Mouse (Mus musculus) lung, postnatal 0 days (tissue): ENCODE results near the gene Asap3.

Source experiments
- CTCF ChIP-seq: IDR thresholded peaks from 2 replicates; pipeline ENCODE4 v1.5.1; 2016; ENCODE audit warnings: antibody characterized with exemption, mild to moderate bottlenecking
- EP300 ChIP-seq: IDR thresholded peaks from 2 replicates; pipeline ENCODE4 v1.6.1; 2016; ENCODE audit warnings: antibody characterized with exemption, mild to moderate bottlenecking, control low read depth

GRCm38 (mm10) chr4:136195629-136196028 lies 10.5 kb upstream of the Asap3 start:
- TF ChIP-seq CTCF (no peak), EP300 (no peak)
